Mouse (Mus musculus): ENCODE measurements around the gene Slc4a2.

The Slc4a2 gene

GRCm38 (mm10) chr5:24424004-24424781 is 556 bp downstream of the Slc4a2 start:
- in situ Hi-C loops (cut with MboI; ENCODE audit: low pct_unique_long_range_greater_than_20kb in 1 of 2, low sequenced_read_pairs in 2 of 2, unreplicated experiment in 1 of 2) = no loop called here

GRCm38 (mm10) chr5:24424861-24425411 is 1.3 kb downstream of the Slc4a2 start:
- in situ Hi-C loops (cut with MboI; ENCODE audit: low pct_unique_long_range_greater_than_20kb in 1 of 2, low sequenced_read_pairs in 2 of 2, unreplicated experiment in 1 of 2) = no loop called here

GRCm38 (mm10) chr5:24425421-24426036 is 1.9 kb downstream of the Slc4a2 start:
- in situ Hi-C loops (cut with MboI; ENCODE audit: low pct_unique_long_range_greater_than_20kb in 1 of 2, low sequenced_read_pairs in 2 of 2, unreplicated experiment in 1 of 2) = no loop called here

GRCm38 (mm10) chr5:24426037-24426432 is 2.4 kb downstream of the Slc4a2 start:
- in situ Hi-C loops (cut with MboI; ENCODE audit: low pct_unique_long_range_greater_than_20kb in 1 of 2, low sequenced_read_pairs in 2 of 2, unreplicated experiment in 1 of 2) = no loop called here

GRCm38 (mm10) chr5:24426556-24427284 is 3.1 kb downstream of the Slc4a2 start:
- in situ Hi-C loops (cut with MboI; ENCODE audit: low pct_unique_long_range_greater_than_20kb in 1 of 2, low sequenced_read_pairs in 2 of 2, unreplicated experiment in 1 of 2) = no loop called here

- in situ Hi-C loops (cut with MboI; ENCODE audit: low pct_unique_long_range_greater_than_20kb in 1 of 2, low sequenced_read_pairs in 2 of 2, unreplicated experiment in 1 of 2) = no loop called here
Measured at GRCm38 (mm10) chr5:24427285-24427633, 3.6 kb downstream of the Slc4a2 start.

GRCm38 (mm10) chr5:24427981-24428402 is 4.4 kb downstream of the Slc4a2 start:
- in situ Hi-C loops (cut with MboI; ENCODE audit: low pct_unique_long_range_greater_than_20kb in 1 of 2, low sequenced_read_pairs in 2 of 2, unreplicated experiment in 1 of 2) = no loop called here

- in situ Hi-C loops (cut with MboI; ENCODE audit: low pct_unique_long_range_greater_than_20kb in 1 of 2, low sequenced_read_pairs in 2 of 2, unreplicated experiment in 1 of 2) = no loop called here
Measured at GRCm38 (mm10) chr5:24428596-24428995, 5.0 kb downstream of the Slc4a2 start.

GRCm38 (mm10) chr5:24433993-24434392 is 10.4 kb downstream of the Slc4a2 start:
- in situ Hi-C loops (cut with MboI; ENCODE audit: low pct_unique_long_range_greater_than_20kb in 1 of 2, low sequenced_read_pairs in 2 of 2, unreplicated experiment in 1 of 2) = no loop called here

- in situ Hi-C loops (cut with MboI; ENCODE audit: low pct_unique_long_range_greater_than_20kb in 1 of 2, low sequenced_read_pairs in 2 of 2, unreplicated experiment in 1 of 2) = no loop called here
Measured at GRCm38 (mm10) chr5:24441187-24441586, 17.6 kb downstream of the Slc4a2 start.

- in situ Hi-C loops (cut with MboI; ENCODE audit: low pct_unique_long_range_greater_than_20kb in 1 of 2, low sequenced_read_pairs in 2 of 2, unreplicated experiment in 1 of 2) = no loop called here
Measured at GRCm38 (mm10) chr5:24442029-24442428, 18.4 kb downstream of the Slc4a2 start.

GRCm38 (mm10) chr5:24443204-24443603 is 19.6 kb downstream of the Slc4a2 start:
- in situ Hi-C loops (cut with MboI; ENCODE audit: low pct_unique_long_range_greater_than_20kb in 1 of 2, low sequenced_read_pairs in 2 of 2, unreplicated experiment in 1 of 2) = no loop called here

GRCm38 (mm10) chr5:24443927-24444326 is 20.3 kb downstream of the Slc4a2 start:
- in situ Hi-C loops (cut with MboI; ENCODE audit: low pct_unique_long_range_greater_than_20kb in 1 of 2, low sequenced_read_pairs in 2 of 2, unreplicated experiment in 1 of 2) = no loop called here

- in situ Hi-C loops (cut with MboI; ENCODE audit: low pct_unique_long_range_greater_than_20kb in 1 of 2, low sequenced_read_pairs in 2 of 2, unreplicated experiment in 1 of 2) = no loop called here
Measured at GRCm38 (mm10) chr5:24444746-24445427, 21.2 kb downstream of the Slc4a2 start, which contains the start of gene Fastk. Gene Fastk, minus strand, starts transcription at chr5:24445287.

- in situ Hi-C loops (cut with MboI; ENCODE audit: low pct_unique_long_range_greater_than_20kb in 1 of 2, low sequenced_read_pairs in 2 of 2, unreplicated experiment in 1 of 2) = no loop called here
Measured at GRCm38 (mm10) chr5:24445428-24446080, 21.9 kb downstream of the Slc4a2 start.

GRCm38 (mm10) chr5:24446630-24447029 is 23.0 kb downstream of the Slc4a2 start:
- in situ Hi-C loops (cut with MboI; ENCODE audit: low pct_unique_long_range_greater_than_20kb in 1 of 2, low sequenced_read_pairs in 2 of 2, unreplicated experiment in 1 of 2) = no loop called here

- in situ Hi-C loops (cut with MboI; ENCODE audit: low pct_unique_long_range_greater_than_20kb in 1 of 2, low sequenced_read_pairs in 2 of 2, unreplicated experiment in 1 of 2) = no loop called here
Measured at GRCm38 (mm10) chr5:24447624-24448298, 24.1 kb downstream of the Slc4a2 start, which contains the start of gene Tmub1. Gene Tmub1, minus strand, starts transcription at chr5:24447854.

Measured in mouse embryonic stem cell (cell line).